Mouse (Mus musculus): ENCODE results near the gene Tex10. TPM values are rescaled to one million over a fixed set of nuclear protein-coding genes. Genes with fewer than 3 reads are reported as not detected.

Gene Tex10
- polyA plus RNA-seq (2012; rRNA removed) = 1.5 and 3.0 TPM in 2 replicates

GRCm38 (mm10) chr4:48472792-48473650 lies at the start of gene Tex10:
Gene Tex10 (minus strand): TSS chr4:48473459.
- Histone ChIP-seq H3K4me1 (ENCODE audit: control insufficient read depth, insufficient read depth, insufficient read length, low read length) (no peaks in the 10 kb centered on the region; the same call in none of the 2 replicates), H3K27me3 (ENCODE audit: control insufficient read depth, insufficient read depth, low read length) (no peaks in the 10 kb centered on the region), H3K27ac (ENCODE audit: insufficient read depth, low read depth, low read length) (0 out of 2 replicates have a peak within 1 kb of the TSS, but pooled peaks have one; percentile 12), H3K36me3 (ENCODE audit: control insufficient read depth, insufficient read depth, low read length) (peaks cover 7% of the 10 kb centered on the region), H3K4me3 (ENCODE audit: low read depth, low read length) (peak within 1 kb of the TSS; percentile 97)
- under 1% methylated on average over 89 of the region's 89 CpGs for WGBS
- peak; percentile 77 for TF ChIP-seq POLR2A (IDR thresholded peaks at IDR 0.05; ENCODE audit: low read depth, low read length)
- no peak for TF ChIP-seq CTCF (IDR thresholded peaks at IDR 0.05; ENCODE audit: extremely low read depth, insufficient read length, insufficient replicate concordance, low read depth, low read length)

GRCm38 (mm10) chr4:48510861-48511260 lies 37.6 kb upstream of the Tex10 start:
- TF ChIP-seq POLR2A (IDR thresholded peaks at IDR 0.05; ENCODE audit: low read depth, low read length) = no peak
- TF ChIP-seq CTCF (IDR thresholded peaks at IDR 0.05; ENCODE audit: extremely low read depth, insufficient read length, insufficient replicate concordance, low read depth, low read length) = no peak
- Histone ChIP-seq H3K4me3 (ENCODE audit: low read depth, low read length) (no peak overlapping the region), H3K36me3 (ENCODE audit: control insufficient read depth, insufficient read depth, low read length) (no peaks in the 10 kb centered on the region), H3K27me3 (ENCODE audit: control insufficient read depth, insufficient read depth, low read length) (no peaks in the 10 kb centered on the region), H3K4me1 (ENCODE audit: control insufficient read depth, insufficient read depth, insufficient read length, low read length) (no peaks in the 10 kb centered on the region), H3K27ac (ENCODE audit: insufficient read depth, low read depth, low read length) (no peak overlapping the region)
- WGBS = 29% methylated on average over 2 of the region's 2 CpGs

- 72% methylated on average over 2 of the region's 2 CpGs for WGBS
- H3K27ac ChIP-seq (ENCODE audit: insufficient read depth, low read depth, low read length) = no peak overlapping the region
- 0 out of 2 replicates have a peak, but pooled peaks cover 1% of the 10 kb centered on the region for H3K4me1 ChIP-seq (ENCODE audit: control insufficient read depth, insufficient read depth, insufficient read length, low read length)
- no peak overlapping the region for H3K4me3 ChIP-seq (ENCODE audit: low read depth, low read length)
- TF ChIP-seq CTCF (IDR thresholded peaks at IDR 0.05; ENCODE audit: extremely low read depth, insufficient read length, insufficient replicate concordance, low read depth, low read length) (no peak), POLR2A (IDR thresholded peaks at IDR 0.05; ENCODE audit: low read depth, low read length) (no peak)
- no peaks in the 10 kb centered on the region for H3K27me3 ChIP-seq (ENCODE audit: control insufficient read depth, insufficient read depth, low read length)
- no peaks in the 10 kb centered on the region for H3K36me3 ChIP-seq (ENCODE audit: control insufficient read depth, insufficient read depth, low read length)
Measured at GRCm38 (mm10) chr4:48492510-48492909, 19.3 kb upstream of the Tex10 start.

GRCm38 (mm10) chr4:48491290-48491743 lies 18.1 kb upstream of the Tex10 start:
- Histone ChIP-seq H3K4me1 (ENCODE audit: control insufficient read depth, insufficient read depth, insufficient read length, low read length) (0 out of 2 replicates have a peak, but pooled peaks cover 1% of the 10 kb centered on the region), H3K27me3 (ENCODE audit: control insufficient read depth, insufficient read depth, low read length) (no peaks in the 10 kb centered on the region), H3K4me3 (ENCODE audit: low read depth, low read length) (peak overlapping the region; percentile 49), H3K27ac (ENCODE audit: insufficient read depth, low read depth, low read length) (no peak overlapping the region), H3K36me3 (ENCODE audit: control insufficient read depth, insufficient read depth, low read length) (no peaks in the 10 kb centered on the region)
- TF ChIP-seq CTCF (IDR thresholded peaks at IDR 0.05; ENCODE audit: extremely low read depth, insufficient read length, insufficient replicate concordance, low read depth, low read length) (no peak), POLR2A (IDR thresholded peaks at IDR 0.05; ENCODE audit: low read depth, low read length) (no peak)
- WGBS = 4% methylated on average over 14 of the region's 14 CpGs

- 0 out of 2 replicates have a peak, but pooled peaks cover 1% of the 10 kb centered on the region for H3K4me1 ChIP-seq (ENCODE audit: control insufficient read depth, insufficient read depth, insufficient read length, low read length)
- H3K27ac ChIP-seq (ENCODE audit: insufficient read depth, low read depth, low read length) = no peak overlapping the region
- TF ChIP-seq POLR2A (IDR thresholded peaks at IDR 0.05; ENCODE audit: low read depth, low read length) (no peak), CTCF (IDR thresholded peaks at IDR 0.05; ENCODE audit: extremely low read depth, insufficient read length, insufficient replicate concordance, low read depth, low read length) (no peak)
- no peak overlapping the region for H3K4me3 ChIP-seq (ENCODE audit: low read depth, low read length)
- WGBS = 83% methylated on average over 2 of the region's 2 CpGs
- no peaks in the 10 kb centered on the region for H3K36me3 ChIP-seq (ENCODE audit: control insufficient read depth, insufficient read depth, low read length)
- H3K27me3 ChIP-seq (ENCODE audit: control insufficient read depth, insufficient read depth, low read length) = no peaks in the 10 kb centered on the region
Measured at GRCm38 (mm10) chr4:48488916-48489315, 15.7 kb upstream of the Tex10 start.

GRCm38 (mm10) chr4:48481287-48481686 lies 8.0 kb upstream of the Tex10 start:
- Histone ChIP-seq H3K4me3 (ENCODE audit: low read depth, low read length) (no peak overlapping the region), H3K27ac (ENCODE audit: insufficient read depth, low read depth, low read length) (no peak overlapping the region), H3K4me1 (ENCODE audit: control insufficient read depth, insufficient read depth, insufficient read length, low read length) (no peaks in the 10 kb centered on the region), H3K36me3 (ENCODE audit: control insufficient read depth, insufficient read depth, low read length) (no peaks in the 10 kb centered on the region), H3K27me3 (ENCODE audit: control insufficient read depth, insufficient read depth, low read length) (no peaks in the 10 kb centered on the region)
- TF ChIP-seq CTCF (IDR thresholded peaks at IDR 0.05; ENCODE audit: extremely low read depth, insufficient read length, insufficient replicate concordance, low read depth, low read length) (no peak), POLR2A (IDR thresholded peaks at IDR 0.05; ENCODE audit: low read depth, low read length) (no peak)
- WGBS = 16% methylated on average over 2 of the region's 2 CpGs

GRCm38 (mm10) chr4:48473651-48474011 lies 372 bp upstream of the Tex10 start:
- Histone ChIP-seq H3K27ac (ENCODE audit: insufficient read depth, low read depth, low read length) (no peak overlapping the region), H3K36me3 (ENCODE audit: control insufficient read depth, insufficient read depth, low read length) (peaks cover 1% of the 10 kb centered on the region), H3K4me1 (ENCODE audit: control insufficient read depth, insufficient read depth, insufficient read length, low read length) (no peaks in the 10 kb centered on the region; the same call in none of the 2 replicates), H3K4me3 (ENCODE audit: low read depth, low read length) (peak overlapping the region; percentile 97), H3K27me3 (ENCODE audit: control insufficient read depth, insufficient read depth, low read length) (no peaks in the 10 kb centered on the region)
- WGBS = 55% methylated on average over 2 of the region's 2 CpGs
- TF ChIP-seq POLR2A (IDR thresholded peaks at IDR 0.05; ENCODE audit: low read depth, low read length) (no peak), CTCF (IDR thresholded peaks at IDR 0.05; ENCODE audit: extremely low read depth, insufficient read length, insufficient replicate concordance, low read depth, low read length) (no peak)
